Mouse (Mus musculus) thymus, postnatal 4 days (tissue): ENCODE measurements around the gene Chchd6.

Experiments
- DNase-seq: peaks from one replicate; pipeline ENCODE4 v3.0.0; 2021

Gene Chchd6

DNA sequence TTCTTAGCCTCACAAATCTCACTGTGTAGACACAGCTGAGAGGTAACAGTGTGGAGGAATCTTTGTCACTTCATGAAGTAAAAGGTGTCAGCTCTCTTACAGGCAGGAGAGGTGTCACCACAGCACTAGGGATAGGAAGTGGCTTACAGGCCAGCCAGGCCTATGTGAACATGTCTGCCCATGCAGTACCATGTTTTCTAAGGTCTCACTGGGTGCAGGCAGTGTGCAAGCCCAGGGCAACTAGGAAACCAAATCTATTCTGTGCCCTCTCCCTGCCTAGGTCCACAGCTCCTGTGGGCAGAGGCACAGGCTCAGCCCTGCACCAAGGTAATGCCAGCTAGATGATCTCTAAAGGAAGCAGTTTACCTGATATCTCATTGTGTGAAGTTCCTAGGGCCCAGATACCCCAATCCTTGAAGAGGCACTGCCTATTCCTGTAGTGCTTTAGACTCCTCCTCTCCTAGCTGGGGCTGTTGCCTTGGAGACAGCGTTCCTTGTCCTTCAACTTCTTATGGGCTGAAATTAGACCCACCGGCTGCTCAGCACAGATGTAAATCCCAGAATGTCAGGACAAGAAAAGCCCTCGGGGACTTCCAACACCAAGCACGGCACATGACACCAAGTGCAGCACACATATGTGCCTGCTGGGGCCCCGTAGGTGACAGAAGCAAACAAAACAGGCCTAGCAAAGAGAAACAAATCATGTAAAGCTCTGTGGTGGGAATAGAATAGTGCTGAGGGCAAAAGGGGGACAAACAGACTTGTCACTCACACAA lies 10.6 kb downstream of the Chchd6 start:
- no peak for DNase-seq

DNA sequence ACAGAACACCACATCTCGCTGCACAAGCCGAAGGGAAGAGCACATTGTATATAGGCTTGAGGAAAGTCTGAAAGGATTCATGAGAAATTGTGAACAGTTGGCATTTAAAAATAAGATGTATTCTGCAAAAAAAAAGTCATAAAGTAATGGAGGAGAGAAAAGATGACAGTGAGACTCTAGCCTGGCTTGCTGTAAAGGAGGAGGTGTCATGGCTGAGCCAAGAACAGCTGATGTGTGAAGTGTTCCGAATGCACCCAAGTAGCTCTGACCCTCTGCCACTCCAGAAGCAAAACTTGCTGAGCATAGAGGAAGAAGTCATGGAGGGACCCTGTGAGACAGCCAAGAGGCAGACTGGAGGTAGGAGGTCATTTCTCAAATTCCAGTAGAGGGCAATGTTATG lies 12.3 kb downstream of the Chchd6 start:
- DNase-seq, result no peak

DNA sequence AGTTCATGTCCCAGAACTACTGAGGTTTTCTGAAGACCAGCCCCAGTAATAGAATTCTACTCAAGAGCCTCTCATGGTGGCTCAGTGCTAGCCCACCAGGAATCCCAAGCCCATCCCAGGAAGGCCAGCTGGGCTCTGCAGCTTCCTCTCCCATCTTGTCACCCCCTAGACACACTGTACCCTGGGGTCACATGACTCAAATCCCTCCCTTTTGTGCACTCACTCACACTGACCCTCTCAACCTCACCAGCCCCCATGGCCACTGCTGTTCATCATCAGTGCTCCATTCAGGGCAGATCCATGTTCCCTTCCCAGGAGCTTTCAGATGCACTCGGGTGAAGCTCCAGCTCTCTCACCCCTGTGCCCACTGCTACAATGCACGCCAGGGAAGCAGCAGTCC lies 20.8 kb downstream of the Chchd6 start:
- DNase-seq, result no peak

DNA sequence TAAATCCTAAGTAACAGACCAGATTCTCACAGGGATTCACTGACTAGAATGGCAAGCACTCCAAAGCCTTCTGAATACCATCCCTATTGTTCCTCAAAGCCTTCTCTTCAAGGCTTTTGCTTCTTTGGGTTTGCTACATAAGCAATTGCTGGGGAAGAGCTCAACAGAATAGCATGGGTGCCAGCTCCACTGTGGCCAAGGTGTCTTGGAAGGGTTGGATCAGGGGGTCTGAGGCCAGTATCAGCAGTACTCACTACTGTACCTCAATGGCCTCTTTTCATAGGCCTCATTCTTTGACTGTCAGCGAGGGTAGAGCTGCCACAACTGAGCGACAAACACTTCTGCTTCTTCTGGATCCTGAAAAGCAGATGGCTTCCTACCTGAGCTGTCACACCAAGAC lies 21.7 kb downstream of the Chchd6 start:
- DNase-seq, result no peak

DNA sequence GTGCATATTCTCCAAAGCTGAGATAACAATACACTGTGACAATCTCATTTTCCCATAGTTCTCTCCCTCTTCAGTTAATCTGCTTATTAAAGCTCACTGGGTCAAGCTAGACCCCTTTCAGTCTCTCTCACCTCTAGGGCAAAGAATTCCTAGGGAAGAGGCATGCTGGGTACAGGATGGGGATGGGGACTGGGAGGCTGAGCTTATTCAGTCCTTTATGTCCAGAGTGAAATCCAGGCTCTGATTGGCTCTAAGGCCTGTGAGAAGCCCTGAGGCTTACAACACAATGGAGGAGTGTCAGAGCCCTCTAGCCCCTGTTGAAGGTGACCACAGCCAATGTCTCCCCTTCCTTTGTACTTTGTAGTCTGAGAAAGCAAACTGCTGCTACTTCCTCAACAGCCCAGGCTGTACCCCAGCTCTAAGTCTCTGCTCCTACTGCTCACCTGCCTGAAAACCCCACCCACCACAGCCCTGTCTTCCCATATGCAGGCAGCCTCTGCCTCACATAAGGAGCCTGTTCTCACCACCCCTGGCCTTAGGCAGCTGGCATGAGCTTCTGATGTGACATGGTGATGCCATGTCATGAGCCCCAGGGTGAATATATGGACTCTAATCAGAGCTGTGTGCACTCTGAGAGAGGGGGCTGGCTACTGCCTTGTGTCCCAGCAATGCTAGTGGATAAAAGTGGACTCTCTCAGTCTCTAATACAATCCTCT lies 22.4 kb downstream of the Chchd6 start:
- DNase-seq, result no peak

DNA sequence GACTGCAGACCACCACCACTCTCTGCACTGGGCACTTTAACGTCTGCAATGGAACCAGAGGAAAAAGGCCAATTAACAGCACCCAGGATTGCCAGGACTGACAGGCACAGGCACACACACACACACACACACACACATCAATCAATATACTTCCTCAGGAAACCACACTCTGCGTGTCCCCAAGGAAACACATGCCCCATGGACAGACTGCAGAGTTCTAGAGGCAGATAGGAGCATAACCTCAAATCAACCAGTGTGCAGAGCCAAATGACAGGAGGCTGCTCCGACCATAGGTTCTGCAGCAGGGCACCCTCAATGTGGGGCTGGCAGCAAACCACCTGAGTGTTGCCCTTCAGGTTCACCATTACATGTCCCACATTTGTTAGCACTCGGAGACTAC lies 26.1 kb downstream of the Chchd6 start:
- no peak for DNase-seq

DNA sequence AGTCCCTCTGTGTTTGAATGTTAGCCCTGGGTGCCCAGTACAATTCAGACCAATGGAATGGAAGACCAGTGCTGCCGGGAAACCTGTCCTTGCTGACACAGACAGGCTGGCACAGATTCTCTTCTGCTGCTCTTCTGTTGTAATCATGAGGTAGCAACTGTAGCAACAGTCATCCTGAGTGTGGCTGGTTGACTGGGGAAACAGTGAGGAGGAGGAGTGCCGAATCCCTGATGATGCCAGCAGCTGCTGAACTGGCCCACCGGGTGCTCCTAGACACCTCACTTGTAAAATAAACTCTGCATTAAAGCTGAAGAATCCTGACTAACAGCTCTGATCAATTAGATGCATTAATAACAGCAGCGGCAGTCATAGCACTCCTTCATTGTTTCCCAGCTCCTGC lies 28.7 kb downstream of the Chchd6 start:
- no peak for DNase-seq

DNA sequence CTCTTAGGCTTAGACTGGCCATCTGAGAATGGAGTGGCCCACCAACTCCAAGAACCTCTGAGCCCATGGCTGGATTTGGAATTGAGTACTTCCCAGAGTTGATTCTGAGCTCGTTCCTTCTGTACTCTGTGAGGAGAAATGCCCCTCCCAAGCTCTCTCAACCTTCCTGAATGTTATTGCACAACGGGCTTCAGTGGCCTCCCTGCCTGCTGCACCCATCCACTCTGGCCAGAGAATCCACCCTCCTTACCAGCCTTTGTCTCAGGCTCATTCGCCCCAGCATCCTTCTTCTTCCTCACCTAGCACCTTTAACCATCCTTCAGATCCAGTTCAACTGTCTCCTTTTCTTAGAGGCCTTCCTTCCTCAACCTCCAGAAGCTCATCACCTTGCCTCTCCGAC lies 32.1 kb downstream of the Chchd6 start:
- no peak for DNase-seq

DNA sequence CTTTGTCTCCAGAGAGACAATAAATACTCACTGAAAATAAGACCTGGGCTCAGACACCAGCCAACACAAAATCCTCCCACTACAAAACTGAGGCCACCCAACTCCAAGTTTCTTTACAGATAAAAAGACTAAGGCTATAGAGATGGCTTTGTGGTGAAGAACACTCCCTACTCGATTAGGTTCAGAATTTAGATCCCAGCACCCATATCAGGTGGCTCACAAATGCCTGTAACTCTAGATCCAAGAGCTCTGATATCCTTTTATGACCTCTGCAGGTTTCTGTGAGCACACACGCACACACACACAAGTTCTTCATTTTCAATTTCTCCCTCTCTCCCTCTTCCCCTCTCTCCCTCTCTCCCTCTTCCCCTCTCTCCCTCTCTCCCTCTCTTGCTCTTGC lies 34.6 kb downstream of the Chchd6 start:
- DNase-seq, result no peak

DNA sequence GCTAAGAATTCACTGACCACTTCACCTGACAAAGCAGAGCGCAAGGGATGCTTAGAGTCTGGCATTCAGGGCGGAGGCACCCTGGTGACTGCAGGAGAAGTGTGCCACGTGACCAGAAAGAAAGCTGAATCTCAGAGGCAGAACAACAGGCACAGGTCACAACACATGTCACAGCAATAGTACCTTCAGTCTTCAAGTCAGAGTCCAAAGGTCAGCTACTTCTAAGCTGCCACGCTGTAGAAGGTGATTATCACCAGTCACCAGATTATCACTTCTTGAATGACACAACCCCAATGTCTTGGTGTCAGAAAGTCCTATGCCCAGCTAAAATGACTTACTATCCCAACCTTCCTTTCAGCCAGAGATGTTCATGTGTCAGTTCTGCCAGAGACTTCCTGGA lies 37.8 kb downstream of the Chchd6 start:
- no peak for DNase-seq

DNA sequence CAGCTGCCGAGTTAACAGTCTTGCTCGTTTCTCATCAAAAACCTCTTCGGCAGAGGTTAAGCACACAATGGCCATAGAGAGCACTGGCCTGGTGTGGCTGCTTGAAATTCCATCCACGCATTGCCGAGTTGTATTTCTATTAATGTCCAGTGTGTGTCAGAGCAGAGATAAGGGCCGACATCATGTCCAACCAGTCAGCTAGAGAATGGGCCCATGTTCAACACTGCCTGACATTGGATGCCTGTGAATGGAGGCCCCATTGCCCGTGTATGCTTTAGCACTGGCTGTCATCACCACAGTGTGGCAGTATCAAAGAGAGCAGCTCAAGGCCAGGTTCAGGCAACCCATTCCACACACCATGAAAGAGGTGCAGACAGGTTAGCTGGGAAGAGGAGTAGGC lies 38.9 kb downstream of the Chchd6 start:
- DNase-seq, result no peak

DNA sequence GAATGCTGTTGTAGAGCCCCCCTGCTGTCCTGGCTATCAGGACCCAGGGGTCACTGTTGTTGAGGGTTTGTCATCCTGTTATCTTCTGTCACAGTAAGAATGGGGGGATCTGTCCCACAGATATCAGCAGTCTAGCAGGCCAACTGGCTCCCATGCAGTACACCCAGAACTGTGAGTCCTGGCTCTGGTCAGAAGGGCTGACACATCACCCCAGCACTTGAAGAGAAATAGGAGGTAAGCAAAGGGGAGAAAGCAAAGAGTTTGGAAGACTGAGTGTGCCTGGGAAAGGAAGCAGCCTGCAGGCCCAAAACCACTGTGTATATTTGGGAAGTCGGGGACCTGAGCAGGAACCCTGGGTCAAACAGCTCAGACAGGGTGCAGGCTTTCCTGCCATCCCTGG lies 39.5 kb downstream of the Chchd6 start:
- DNase-seq, result no peak

DNA sequence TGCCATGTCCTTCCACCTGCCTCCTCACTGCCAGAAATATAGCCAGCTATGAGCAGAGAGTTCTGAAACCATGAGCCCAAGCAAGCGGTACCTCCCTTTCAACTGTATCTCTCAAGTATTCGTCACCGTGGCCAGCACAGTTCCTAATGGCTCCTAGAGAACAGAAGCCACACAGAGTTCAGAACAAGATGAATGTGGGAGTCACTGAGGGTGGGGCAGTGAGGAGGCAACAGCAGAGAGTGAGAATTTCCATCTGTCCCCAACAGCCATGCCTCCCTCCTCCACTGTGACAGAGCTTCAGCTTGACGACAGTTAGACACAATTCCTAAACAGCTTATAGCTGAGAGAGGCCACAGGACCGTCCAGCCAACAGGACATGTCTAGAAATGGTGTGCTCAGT lies 41.4 kb downstream of the Chchd6 start:
- DNase-seq, result no peak

DNA sequence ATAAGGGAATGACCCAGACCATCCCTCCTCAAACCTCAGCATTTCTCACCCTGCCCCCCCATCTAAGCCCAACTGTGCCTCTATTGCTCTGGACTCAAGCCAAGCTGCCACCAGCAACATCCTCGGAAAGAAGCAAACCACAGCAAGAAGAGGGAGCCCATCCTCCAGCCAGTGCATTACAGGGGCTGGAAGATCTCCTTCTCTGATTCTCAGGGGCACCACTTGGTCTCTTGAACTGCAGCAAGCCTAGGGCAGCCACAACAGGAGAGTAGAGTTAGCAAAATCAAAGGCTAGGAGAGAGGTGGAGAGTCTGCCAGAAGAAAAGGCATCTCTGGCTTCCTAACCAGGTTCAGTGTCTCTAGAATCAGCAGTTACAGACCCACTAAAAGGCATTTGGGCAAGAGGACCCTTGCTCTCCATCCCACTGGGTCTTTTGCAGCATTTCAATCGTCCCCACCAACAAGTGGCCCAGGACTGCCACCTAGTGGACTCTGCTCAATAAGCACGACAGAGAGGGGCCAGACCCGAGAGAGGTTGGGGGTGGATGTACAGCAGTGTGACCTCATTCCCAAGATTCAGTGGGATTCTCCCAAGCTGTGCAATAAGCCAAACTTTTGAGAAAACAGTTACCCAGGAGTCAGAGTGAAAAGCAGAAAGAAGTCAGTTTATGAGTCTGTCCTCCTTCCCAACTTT lies 42.3 kb downstream of the Chchd6 start:
- DNase-seq, result peak; percentile 88

DNA sequence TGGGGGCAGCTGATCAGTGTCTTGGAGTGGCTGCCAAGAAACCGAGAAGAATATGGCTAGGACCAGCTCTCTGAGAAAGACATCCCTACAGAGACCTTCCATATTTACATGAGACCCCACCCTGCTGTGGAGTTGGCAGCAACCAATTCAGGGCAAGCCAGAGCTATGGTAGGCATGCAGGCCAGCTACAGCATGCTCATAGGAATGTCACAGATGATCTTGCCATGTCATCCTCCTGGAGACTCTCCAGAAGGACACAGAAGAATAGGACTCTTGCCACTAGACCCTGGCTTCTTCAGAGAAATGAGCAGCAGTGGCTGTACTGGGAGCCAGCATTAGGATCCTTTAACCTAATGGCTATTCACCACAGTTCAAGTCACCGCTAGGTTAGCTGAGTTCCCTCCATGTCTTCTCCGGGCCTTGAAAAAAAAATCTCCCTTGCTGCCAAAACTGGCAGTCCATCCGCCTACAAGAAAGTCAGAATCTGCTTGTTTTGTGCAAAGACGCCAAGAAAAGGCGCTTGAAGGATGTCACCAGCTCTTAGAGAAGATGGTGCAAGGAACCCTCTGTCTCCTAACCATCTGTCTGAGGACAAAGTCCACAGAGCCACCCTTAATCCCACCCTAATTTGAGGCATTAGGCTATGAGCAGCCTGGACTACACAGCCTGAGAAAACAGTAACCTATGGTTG lies 43.0 kb downstream of the Chchd6 start:
- DNase-seq, result no peak

DNA sequence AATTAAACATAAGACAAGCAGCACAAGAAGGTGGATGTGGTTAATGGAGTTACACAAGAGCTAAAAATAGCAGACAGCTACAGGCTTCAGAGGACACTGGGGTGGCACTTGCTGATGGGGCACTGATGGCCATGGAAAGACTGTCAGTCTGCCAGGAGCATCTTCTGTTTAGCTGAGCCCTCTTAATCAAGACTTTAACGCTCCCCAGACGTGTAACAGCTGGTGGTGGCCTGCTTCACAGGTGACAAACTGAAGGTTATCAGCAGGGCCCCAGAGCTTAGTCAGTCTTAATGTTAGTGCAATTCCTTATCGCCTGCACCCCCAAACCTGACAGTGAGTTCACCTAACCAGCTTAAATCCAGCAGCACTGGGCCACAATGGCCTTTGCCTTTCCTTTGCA lies 46.3 kb downstream of the Chchd6 start:
- no peak for DNase-seq

DNA sequence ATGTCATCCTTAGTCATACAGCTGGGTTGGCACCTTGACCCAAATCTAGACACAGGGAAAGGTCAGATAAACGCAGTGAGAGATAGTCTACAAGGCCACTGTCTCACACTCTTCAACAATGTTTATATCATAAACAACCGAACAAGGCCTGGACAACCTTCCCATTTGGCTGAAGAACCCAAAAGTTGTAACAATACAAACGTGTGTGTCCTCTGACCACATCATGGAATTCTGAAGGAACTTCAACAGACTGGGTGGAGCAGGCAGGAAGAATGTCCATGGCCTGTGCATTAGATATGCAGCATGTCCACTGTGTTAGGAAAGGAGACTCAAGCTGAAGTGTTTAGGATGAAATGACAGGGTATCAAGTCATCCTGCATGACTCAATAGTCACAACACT lies 47.5 kb downstream of the Chchd6 start:
- DNase-seq, result no peak

DNA sequence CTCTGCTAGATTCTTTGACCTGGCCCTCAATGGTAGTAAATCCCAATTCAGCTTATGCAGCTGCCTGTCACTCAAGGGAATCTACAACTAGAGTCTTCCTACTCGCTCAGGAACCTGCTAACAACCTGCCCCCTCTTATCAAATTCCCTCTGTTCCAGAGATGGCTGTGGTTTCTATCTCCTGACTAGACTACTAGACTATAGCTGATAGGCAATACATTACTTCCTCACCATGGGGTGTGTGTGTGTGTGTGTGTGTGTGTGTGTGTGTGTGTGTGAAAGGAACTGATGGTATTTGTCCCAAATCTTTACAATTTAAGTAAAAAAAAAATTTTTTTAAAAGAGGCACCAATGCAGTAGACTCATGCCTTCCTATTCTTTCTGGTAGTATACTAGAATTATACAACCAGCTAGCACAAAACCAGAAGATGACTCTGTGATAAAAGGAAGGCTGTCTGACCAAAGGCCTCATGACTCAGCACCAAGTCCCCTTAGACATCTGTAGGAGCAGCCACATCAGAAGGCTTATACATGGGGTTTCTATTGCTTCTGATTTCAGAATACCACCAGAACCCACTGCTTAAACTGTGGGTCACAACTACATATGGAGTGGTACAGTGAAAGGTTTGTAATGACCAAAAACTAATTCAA lies 57.2 kb downstream of the Chchd6 start:
- DNase-seq, result no peak

DNA sequence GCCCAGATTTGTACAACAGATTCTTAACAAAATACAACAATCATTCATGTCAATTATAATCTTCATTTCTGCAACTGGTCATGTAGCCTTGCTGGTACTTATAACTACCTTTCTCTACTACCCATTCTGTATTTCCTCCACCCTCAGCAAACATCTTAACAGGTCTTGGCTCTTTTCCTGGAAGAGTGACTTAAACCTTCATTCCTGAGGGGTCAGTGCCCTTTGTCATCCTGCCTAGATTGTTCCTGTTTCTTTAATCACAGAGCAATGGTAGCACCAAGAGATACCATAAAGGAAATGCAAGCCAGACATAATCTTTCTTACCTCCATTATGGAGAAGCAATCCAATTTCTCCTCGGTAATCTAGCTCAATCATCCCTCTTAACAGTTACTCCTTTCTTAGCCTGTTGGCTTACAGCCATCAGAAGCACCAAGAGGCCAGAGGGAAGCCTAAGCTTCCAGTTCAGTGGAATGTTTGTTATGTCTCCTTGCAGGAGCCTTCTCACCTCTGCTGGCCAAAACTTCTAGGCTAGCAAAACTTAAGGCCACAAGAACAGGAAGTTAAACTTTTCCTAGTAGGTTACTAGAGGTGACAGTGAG lies 59.7 kb downstream of the Chchd6 start:
- no peak for DNase-seq

DNA sequence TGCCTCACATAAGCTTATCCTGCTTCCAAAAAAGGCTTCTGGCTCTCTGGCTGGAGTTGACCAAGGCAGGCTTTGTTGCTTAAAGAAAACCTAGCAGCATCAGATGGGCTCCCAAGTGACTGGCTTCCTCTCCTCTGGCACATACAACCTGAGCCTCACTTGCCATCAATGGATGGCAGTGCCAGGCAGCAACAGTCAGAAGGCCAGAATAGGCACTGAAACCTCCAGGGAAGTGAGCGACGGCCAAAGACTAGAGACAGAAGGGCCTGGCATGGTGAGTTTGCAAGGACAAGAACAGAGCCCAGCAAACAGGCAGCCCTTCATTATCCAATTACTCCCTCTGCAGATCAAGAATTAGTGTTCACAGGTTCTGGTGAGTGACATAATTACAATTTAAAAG lies 70.7 kb downstream of the Chchd6 start:
- no peak for DNase-seq

DNA sequence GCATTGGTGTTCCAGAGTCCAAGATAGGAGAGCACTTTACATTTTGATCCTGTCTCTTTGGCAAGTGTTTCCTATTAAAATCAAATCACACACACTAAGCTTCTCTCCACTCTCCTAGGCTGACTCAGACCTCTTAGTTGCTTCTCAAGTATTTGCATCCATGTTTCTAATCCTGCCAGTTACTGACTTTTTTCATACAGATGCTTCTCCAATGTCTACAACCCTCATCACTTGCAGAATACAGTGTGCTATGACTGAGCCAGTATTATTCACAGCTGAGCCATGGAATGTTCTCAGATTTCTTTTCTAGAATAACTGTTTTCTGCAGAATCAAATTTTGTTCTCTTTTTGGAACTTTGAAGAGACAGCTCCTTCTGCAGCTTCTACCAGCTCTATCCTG lies 85.3 kb downstream of the Chchd6 start:
- DNase-seq, result no peak

DNA sequence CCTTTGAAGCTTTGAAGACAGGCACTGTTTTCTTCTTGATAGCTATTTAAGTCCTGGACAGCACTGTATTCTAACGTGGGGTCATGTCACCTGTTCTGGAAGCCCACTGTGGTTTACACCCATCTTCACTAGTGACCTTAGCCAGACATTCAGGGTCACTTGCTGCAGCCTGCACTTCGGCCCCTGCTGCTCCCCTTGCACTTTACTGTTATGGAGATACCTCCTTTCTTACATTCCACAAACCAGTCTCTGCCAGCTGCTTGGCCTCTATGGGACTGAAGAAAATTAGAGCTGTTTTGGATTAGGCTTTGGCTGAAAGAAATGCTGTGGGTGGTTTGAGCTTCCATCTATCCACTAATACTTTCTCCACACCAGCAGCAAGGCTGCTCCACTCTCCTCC lies 86.7 kb downstream of the Chchd6 start:
- no peak for DNase-seq

DNA sequence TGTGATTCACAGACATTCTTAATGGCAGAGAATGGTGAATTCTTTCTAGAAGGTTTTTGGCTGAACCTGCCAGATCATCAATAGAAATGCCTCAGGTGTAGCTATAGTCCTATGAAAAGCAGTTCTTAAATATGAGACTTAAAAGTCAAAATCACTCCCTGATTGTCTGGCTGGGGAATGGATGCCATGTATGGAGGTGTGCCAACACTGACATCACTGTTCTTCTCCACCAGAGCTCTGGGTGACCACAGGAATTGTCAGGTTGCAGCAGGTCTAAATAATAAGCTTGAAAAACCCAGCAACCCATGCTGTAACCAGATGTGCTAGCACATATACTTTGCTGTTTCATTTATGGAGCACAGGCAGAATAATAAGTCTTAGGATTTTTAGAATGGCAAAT lies 87.2 kb downstream of the Chchd6 start:
- no peak for DNase-seq
